Mouse (Mus musculus) bone marrow, adult 2 months (tissue): ENCODE results near the gene Samsn1. TPM values are rescaled to one million over a fixed set of nuclear protein-coding genes. Genes with fewer than 3 reads are reported as not detected.

ENCODE experiments used
- H3K27ac ChIP-seq: fragments of 200-500 bp; 2 replicates; pipeline ENCODE4 v1.5.1; 2012; ENCODE audit warnings: low read depth, mild to moderate bottlenecking, control low read depth, inconsistent platforms, low read length; ENCODE audit not compliant: control insufficient read depth, poor library complexity, insufficient read depth
- H3K4me1 ChIP-seq: fragments of 200-500 bp; 2 replicates; pipeline ENCODE4 v1.6.1; 2011; ENCODE audit warnings: low read length; ENCODE audit not compliant: control insufficient read depth, insufficient read depth
- H3K4me3 ChIP-seq: fragments of 200-500 bp; replicated peaks from 2 replicates; pipeline ENCODE3; 2011; ENCODE audit warnings: mild to moderate bottlenecking, low read depth, low read length, control low read depth; ENCODE audit not compliant: control insufficient read depth
- CTCF ChIP-seq: fragments of 200-500 bp; IDR thresholded peaks from 2 replicates; pipeline ENCODE4 v1.5.1; 2011; ENCODE audit warnings: low read length, control low read depth; ENCODE audit not compliant: control insufficient read depth, insufficient read depth
- POLR2A ChIP-seq: fragments of 200-500 bp; IDR thresholded peaks from 2 replicates; pipeline ENCODE4 v1.6.1; 2011; ENCODE audit warnings: low read depth, mild to moderate bottlenecking, control low read depth, low read length, borderline replicate concordance; ENCODE audit not compliant: control insufficient read depth
- WGBS: fragments of 180-500 bp; shearing (Covaris S2); methylation state at CpG from one replicate; pipeline ENCODE4 v1.1.7; 2018; 5-methylcytosine and 5-hydroxymethylcytosine counted together
- polyA plus RNA-seq: library from polyadenylated mRNA; stranded (reverse); fragments of >200 nt; gene quantifications from 2 replicates; pipeline ENCODE4 v1.2.4, GENCODE M21; 2011; ENCODE audit warnings: low replicate concordance; ENCODE audit not compliant: missing spikeins, insufficient read depth, insufficient read length

Samsn1 gene
- polyA plus RNA-seq, 1 experiment: 13.2 TPM

- TF ChIP-seq CTCF: no peak
- H3K27ac ChIP-seq: no peak overlapping the region
- WGBS: 59% methylated on average over 9 of the region's 9 CpGs
Observed at GRCm38 (mm10) chr16:76003812-76004389, 18.2 kb downstream of the Samsn1 start.

GRCm38 (mm10) chr16:76002870-76003572 is 19.1 kb downstream of the Samsn1 start:
- no peak overlapping the region for H3K27ac ChIP-seq

More at GRCm38 (mm10) chr16:76003812-76004389, 18.2 kb downstream of the Samsn1 start:
- no peak overlapping the region for H3K4me3 ChIP-seq
- peaks cover 4% of the 10 kb centered on the region; the same call in 1 of the 2 replicates for H3K4me1 ChIP-seq

GRCm38 (mm10) chr16:76002287-76002686 is 19.8 kb downstream of the Samsn1 start:
- Histone ChIP-seq H3K4me3 (no peak overlapping the region), H3K4me1 (peaks cover 4% of the 10 kb centered on the region; the same call in 1 of the 2 replicates), H3K27ac (peak overlapping the region; percentile 67)
- WGBS: 5% methylated on average over 12 of the region's 12 CpGs
- TF ChIP-seq CTCF: no peak
- TF ChIP-seq POLR2A: no peak

More at GRCm38 (mm10) chr16:76002870-76003572, 19.1 kb downstream of the Samsn1 start:
- no peak overlapping the region for H3K4me3 ChIP-seq
- peaks cover 4% of the 10 kb centered on the region; the same call in 1 of the 2 replicates for H3K4me1 ChIP-seq
- WGBS: 24% methylated on average over 3 of the region's 3 CpGs
- TF ChIP-seq POLR2A (no peak), CTCF (no peak)

- WGBS: 39% methylated on average over 6 of the region's 6 CpGs
- Histone ChIP-seq H3K4me1 (peaks cover 4% of the 10 kb centered on the region; the same call in 1 of the 2 replicates), H3K27ac (no peak overlapping the region), H3K4me3 (no peak overlapping the region)
- TF ChIP-seq POLR2A (no peak), CTCF (no peak)
Observed at GRCm38 (mm10) chr16:76001788-76002187, 20.3 kb downstream of the Samsn1 start.

- no peak for TF ChIP-seq POLR2A
- no peak for TF ChIP-seq CTCF
- H3K27ac ChIP-seq: no peak overlapping the region
- H3K4me1 ChIP-seq: peaks cover 4% of the 10 kb centered on the region; the same call in 1 of the 2 replicates
- no peak overlapping the region for H3K4me3 ChIP-seq
- 94% methylated on average over 9 of the region's 9 CpGs for WGBS
Observed at GRCm38 (mm10) chr16:76000127-76000526, 22.0 kb downstream of the Samsn1 start.

- TF ChIP-seq CTCF (no peak), POLR2A (no peak)
- Histone ChIP-seq H3K27ac (no peak overlapping the region), H3K4me3 (no peak overlapping the region), H3K4me1 (no peaks in the 10 kb centered on the region)
- WGBS: 10% methylated on average over 1 of the region's 1 CpGs
Observed at GRCm38 (mm10) chr16:75990173-75990572, 31.9 kb downstream of the Samsn1 start.

GRCm38 (mm10) chr16:75983831-75984230 is 38.2 kb downstream of the Samsn1 start:
- Histone ChIP-seq H3K27ac (no peak overlapping the region), H3K4me3 (no peak overlapping the region), H3K4me1 (no peaks in the 10 kb centered on the region; the same call in 1 of the 2 replicates)
- WGBS: 2% methylated on average over 1 of the region's 1 CpGs
- no peak for TF ChIP-seq CTCF
- no peak for TF ChIP-seq POLR2A

GRCm38 (mm10) chr16:75979381-75979780 is 42.7 kb downstream of the Samsn1 start:
- TF ChIP-seq CTCF (no peak), POLR2A (no peak)

More at GRCm38 (mm10) chr16:75979381-75979780, 42.7 kb downstream of the Samsn1 start:
- Histone ChIP-seq H3K4me1 (no peaks in the 10 kb centered on the region; the same call in 1 of the 2 replicates), H3K27ac (no peak overlapping the region), H3K4me3 (no peak overlapping the region)
